Mouse (Mus musculus) embryonic facial prominence, embryonic 10.5 days (tissue): Measurements from ENCODE around the gene Siglecg. TPM values are rescaled to one million over a fixed set of nuclear protein-coding genes. Genes with fewer than 3 reads are reported as not detected.

Experiments
- DNase-seq: peaks from one replicate; pipeline ENCODE4 v3.0.0-alpha.2; 2017; ENCODE audit warnings: low spot score
- H3K27ac ChIP-seq: fragments of 300-500 bp; sonication (generic); replicated peaks from 2 replicates; pipeline ENCODE4 v1.5.1; 2016; ENCODE audit warnings: mild to moderate bottlenecking
- H3K27me3 ChIP-seq: fragments of 300-500 bp; sonication (generic); replicated peaks from 2 replicates; pipeline ENCODE4 v1.6.1; 2016; ENCODE audit warnings: low read depth, mild to moderate bottlenecking; ENCODE audit not compliant: poor library complexity, severe bottlenecking
- H3K36me3 ChIP-seq: fragments of 300-500 bp; sonication (generic); replicated peaks from 2 replicates; pipeline ENCODE4 v1.6.1; 2016; ENCODE audit warnings: mild to moderate bottlenecking, moderate library complexity
- H3K4me1 ChIP-seq: fragments of 300-500 bp; sonication (generic); 2 replicates; pipeline ENCODE4 v1.6.1; 2016
- H3K4me3 ChIP-seq: fragments of 300-500 bp; sonication (generic); 2 replicates; pipeline ENCODE4 v1.5.1; 2016; ENCODE audit warnings: mild to moderate bottlenecking, moderate library complexity
- H3K9me3 ChIP-seq: fragments of 300-500 bp; sonication (generic); 2 replicates; pipeline ENCODE4 v1.6.1; 2016; ENCODE audit warnings: mild to moderate bottlenecking
- WGBS: fragments of 180-500 bp; shearing (Covaris S2); methylation state at CpG from one replicate; pipeline ENCODE4 v1.1.7; 2016; 5-methylcytosine and 5-hydroxymethylcytosine counted together
- polyA plus RNA-seq: library from polyadenylated mRNA; unstranded; fragments of >200 nt; fragmentation: Nextera tagmentation; extraction: Ambion mirVana; gene quantifications from 2 replicates; pipeline ENCODE4 v1.2.1, GENCODE M21; 2016

Gene Siglecg
- polyA plus RNA-seq, 1 experiment from 2014 or later, result 0.16 TPM

DNA sequence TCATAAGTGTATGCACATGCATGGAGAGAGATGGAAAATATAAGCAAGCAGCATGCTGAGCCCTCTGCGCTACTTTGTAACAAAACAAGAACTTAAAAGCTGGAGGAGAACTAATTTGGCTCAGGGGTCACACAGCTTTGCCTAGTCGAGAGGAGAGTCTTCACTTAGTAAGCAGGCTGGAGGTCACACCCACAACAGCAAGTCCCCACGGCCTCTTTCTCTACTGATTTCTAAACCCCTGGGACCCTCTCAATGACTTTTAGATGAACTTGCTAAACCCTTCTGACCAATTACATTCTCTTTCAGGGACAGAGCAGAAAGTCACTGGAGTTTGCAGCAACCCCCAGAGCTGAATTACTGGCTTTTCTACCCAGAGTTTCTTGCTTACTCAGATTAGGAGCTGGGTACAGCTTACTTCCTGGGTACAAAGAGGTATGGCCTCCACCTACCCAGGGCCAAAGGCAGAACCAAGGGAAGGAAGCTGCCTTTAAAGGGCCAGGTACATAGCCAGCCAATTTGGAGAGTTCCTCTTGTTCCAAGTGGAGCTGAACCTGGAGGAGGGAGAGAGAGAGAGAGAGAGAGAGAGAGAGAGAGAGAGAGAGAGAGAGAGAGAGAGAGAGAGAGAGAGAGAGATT is 16.1 kb downstream of the Siglecg start:
- DNase-seq, result no peak
- H3K27ac ChIP-seq, result no peak overlapping the region
- H3K36me3 ChIP-seq, result no peaks in the 10 kb centered on the region
- H3K27me3 ChIP-seq, result no peaks in the 10 kb centered on the region
- WGBS, result 66% methylated on average over 3 of the region's 3 CpGs
- H3K9me3 ChIP-seq, result no peaks in the 10 kb centered on the region
- 0 out of 2 replicates have a peak, but pooled peaks cover 7% of the 10 kb centered on the region for H3K4me1 ChIP-seq
- H3K4me3 ChIP-seq, result no peak overlapping the region

DNA sequence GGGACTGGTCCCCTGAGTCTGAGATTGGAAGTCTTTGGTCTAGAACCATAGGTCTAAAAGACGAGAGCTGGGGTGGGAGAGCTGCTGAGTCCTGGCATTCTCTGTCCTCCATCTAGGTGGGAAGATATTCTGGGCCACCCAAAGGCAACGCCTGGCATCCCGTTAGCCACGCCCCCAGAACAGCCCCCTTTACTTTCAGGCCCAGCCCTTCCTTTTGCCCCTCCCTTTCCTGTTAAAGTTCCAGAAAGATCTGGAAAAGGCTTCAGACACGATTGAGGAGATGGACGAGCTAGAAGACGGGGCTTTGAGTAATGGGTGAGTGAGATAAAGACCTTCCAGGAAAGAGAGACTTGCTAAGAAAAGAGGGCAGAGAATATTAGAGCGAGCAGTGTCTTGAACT is 19.4 kb downstream of the Siglecg start, which contains the start of gene Lim2:
TSS of gene Lim2 (plus strand) at position 265 of the 400 bp plus-strand sequence.
- Histone ChIP-seq H3K27ac (no peak within 1 kb of the TSS), H3K9me3 (no peaks in the 10 kb centered on the region), H3K27me3 (no peaks in the 10 kb centered on the region), H3K4me1 (0 out of 2 replicates have a peak, but pooled peaks cover 7% of the 10 kb centered on the region), H3K36me3 (no peaks in the 10 kb centered on the region), H3K4me3 (no peak within 1 kb of the TSS)
- DNase-seq, result no peak
- 83% methylated on average over 8 of the region's 8 CpGs for WGBS

DNA sequence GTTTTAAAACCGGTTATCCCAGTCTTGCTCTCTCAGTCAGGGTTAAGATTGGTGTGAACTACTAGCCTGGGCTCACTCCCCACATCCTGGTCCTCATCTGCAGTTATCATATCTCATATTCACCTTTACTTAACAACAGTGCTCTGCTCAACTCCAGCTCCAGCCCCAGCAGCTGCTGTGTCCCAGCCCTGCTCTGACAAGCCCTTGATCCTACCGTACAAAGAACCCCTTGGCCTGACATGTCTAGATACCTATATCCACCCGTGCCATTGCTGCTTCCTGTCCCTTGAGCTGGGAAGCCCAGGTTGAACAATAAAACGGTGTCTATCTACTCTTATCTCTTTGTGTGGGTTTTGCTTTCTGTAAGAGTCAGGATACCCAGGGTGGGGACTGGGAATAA is 21.5 kb downstream of the Siglecg start:
- H3K27me3 ChIP-seq, result no peaks in the 10 kb centered on the region
- H3K36me3 ChIP-seq, result no peaks in the 10 kb centered on the region
- 58% methylated on average over 4 of the region's 4 CpGs for WGBS
- no peak overlapping the region for H3K4me3 ChIP-seq
- no peaks in the 10 kb centered on the region for H3K9me3 ChIP-seq
- H3K4me1 ChIP-seq, result no peaks in the 10 kb centered on the region
- H3K27ac ChIP-seq, result no peak overlapping the region
- DNase-seq, result no peak

DNA sequence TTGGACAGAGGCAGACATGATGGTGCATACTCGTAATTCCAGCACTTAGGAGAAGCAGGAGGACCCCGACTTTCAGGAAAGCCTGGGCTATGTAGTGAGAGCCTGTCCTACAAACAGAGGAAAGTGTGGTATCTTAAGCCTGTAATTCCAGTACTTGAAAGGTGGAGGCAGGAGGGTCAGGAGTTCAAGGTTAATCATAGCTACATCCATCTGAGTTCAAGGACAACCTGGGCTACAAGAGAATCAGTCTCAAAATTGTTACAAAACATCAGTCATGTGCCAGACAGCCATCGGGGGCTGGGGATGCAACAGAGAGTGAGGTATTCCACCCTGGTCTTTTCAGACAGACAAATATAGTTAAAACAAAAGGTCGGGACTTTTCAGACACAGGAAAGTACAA is 24.9 kb downstream of the Siglecg start:
- no peaks in the 10 kb centered on the region for H3K36me3 ChIP-seq
- H3K4me1 ChIP-seq, result no peaks in the 10 kb centered on the region
- H3K27ac ChIP-seq, result no peak overlapping the region
- WGBS, result 82% methylated on average over 4 of the region's 4 CpGs
- no peaks in the 10 kb centered on the region for H3K9me3 ChIP-seq
- H3K27me3 ChIP-seq, result no peaks in the 10 kb centered on the region
- no peak overlapping the region for H3K4me3 ChIP-seq
- DNase-seq, result no peak

- 93% methylated on average over 5 of the region's 5 CpGs for WGBS
- H3K27me3 ChIP-seq, result no peaks in the 10 kb centered on the region
- H3K9me3 ChIP-seq, result no peaks in the 10 kb centered on the region
- no peak overlapping the region for H3K4me3 ChIP-seq
- no peaks in the 10 kb centered on the region for H3K36me3 ChIP-seq
- no peak overlapping the region for H3K27ac ChIP-seq
- no peaks in the 10 kb centered on the region for H3K4me1 ChIP-seq
- no peak for DNase-seq
Observed at GRCm38 (mm10) chr7:43434676-43435075, 26.7 kb downstream of the Siglecg start.

DNA sequence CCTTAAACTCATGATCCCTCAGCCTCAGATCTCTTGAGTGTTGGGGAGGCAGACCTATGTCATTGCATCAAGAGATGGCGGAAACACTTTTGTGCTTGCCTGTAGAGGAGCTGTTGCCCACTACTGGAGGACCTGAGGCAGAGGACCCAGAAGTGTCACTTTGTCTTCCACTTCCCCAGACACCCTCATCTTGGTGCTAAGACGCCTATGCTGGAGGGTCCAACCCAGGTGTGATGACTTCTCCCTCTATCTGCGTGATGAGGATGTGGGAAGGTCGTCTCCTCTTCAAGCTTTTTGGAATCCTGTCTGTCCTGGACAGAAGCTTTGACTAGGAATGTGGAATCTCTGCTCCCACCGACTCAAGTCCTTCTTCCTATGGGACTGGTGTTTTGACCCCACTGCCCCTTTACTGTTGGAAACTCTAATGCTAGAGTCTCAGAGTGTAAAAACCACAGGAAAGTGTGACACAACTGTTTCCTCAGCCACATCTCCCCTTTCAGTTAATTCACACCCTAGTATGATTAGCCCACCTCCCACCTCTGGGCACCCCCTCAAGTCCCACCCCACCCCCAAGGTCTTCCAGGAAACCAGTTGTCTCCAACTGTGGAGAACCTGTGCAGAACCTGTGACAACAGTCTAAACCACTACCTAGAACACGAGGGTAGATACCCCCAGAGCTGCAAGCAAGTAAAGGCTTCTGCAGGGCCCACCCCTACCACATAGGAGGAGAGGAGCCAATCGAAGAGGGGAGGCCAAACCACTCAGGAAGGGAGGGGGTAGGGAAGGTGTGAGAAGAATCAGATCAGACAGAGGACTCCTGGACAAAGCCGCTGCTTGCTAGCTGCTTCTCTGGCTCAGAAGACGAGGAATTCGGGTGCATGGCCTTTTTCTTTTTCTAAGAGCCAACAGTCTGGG is 28.6 kb downstream of the Siglecg start, which contains the start of gene Nkg7:
TSS of gene Nkg7 (plus strand) at position 733 of the 915 bp plus-strand sequence.
- Histone ChIP-seq H3K36me3 (no peaks in the 10 kb centered on the region), H3K4me1 (no peaks in the 10 kb centered on the region), H3K9me3 (no peaks in the 10 kb centered on the region), H3K27me3 (no peaks in the 10 kb centered on the region), H3K4me3 (no peak within 1 kb of the TSS), H3K27ac (no peak within 1 kb of the TSS)
- DNase-seq, result no peak
- WGBS, result 82% methylated on average over 10 of the region's 10 CpGs

GRCm38 (mm10) chr7:43438611-43439010 is 30.6 kb downstream of the Siglecg start:
- H3K27ac ChIP-seq, result no peak overlapping the region
- H3K4me3 ChIP-seq, result no peak overlapping the region
- DNase-seq, result no peak
- peaks cover 8% of the 10 kb centered on the region for H3K4me1 ChIP-seq
- H3K27me3 ChIP-seq, result no peaks in the 10 kb centered on the region
- H3K9me3 ChIP-seq, result no peaks in the 10 kb centered on the region
- WGBS, result 83% methylated on average over 4 of the region's 4 CpGs
- no peaks in the 10 kb centered on the region for H3K36me3 ChIP-seq

- Histone ChIP-seq H3K36me3 (no peaks in the 10 kb centered on the region), H3K4me1 (peaks cover 19% of the 10 kb centered on the region), H3K27ac (no peak within 1 kb of the TSS), H3K27me3 (no peaks in the 10 kb centered on the region), H3K9me3 (no peaks in the 10 kb centered on the region), H3K4me3 (no peak within 1 kb of the TSS)
- 83% methylated on average over 6 of the region's 6 CpGs for WGBS
- no peak for DNase-seq
Observed at GRCm38 (mm10) chr7:43440482-43440881, 32.5 kb downstream of the Siglecg start, which contains the start of gene Cldnd2. Gene Cldnd2 (plus strand): TSS chr7:43440782.

- H3K36me3 ChIP-seq, result no peaks in the 10 kb centered on the region
- H3K9me3 ChIP-seq, result no peaks in the 10 kb centered on the region
- no peaks in the 10 kb centered on the region for H3K27me3 ChIP-seq
- peaks cover 19% of the 10 kb centered on the region for H3K4me1 ChIP-seq
- no peak overlapping the region for H3K27ac ChIP-seq
- 74% methylated on average over 3 of the region's 3 CpGs for WGBS
- no peak for DNase-seq
- H3K4me3 ChIP-seq, result no peak overlapping the region
Observed at GRCm38 (mm10) chr7:43441071-43441470, 33.1 kb downstream of the Siglecg start.

DNA sequence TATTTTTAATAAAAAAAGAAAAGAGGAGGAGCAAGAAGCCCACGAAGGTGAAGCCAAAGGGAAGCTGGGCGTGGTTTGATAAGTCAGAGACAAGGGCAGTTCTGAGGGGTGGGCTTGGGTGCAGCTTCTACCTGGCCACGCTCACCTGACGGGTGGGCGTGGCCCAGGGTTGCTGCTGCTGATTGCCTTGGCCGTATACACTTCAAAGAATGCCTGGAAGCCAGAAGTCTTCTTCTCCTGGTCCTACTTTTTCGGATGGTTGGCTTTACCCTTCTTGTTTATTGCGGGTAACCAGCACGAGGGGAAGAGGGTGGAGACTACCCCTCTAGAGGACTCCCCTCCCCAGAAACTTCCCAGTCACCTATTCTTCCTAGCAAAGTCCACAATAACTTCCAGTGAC is 34.7 kb downstream of the Siglecg start:
- DNase-seq, result peak; percentile 13
- Histone ChIP-seq H3K4me1 (peaks cover 19% of the 10 kb centered on the region), H3K36me3 (no peaks in the 10 kb centered on the region), H3K27ac (peak overlapping the region; percentile 89), H3K27me3 (no peaks in the 10 kb centered on the region), H3K4me3 (peak overlapping the region; percentile 69), H3K9me3 (no peaks in the 10 kb centered on the region)
- 9% methylated on average over 9 of the region's 9 CpGs for WGBS

- peaks cover 19% of the 10 kb centered on the region for H3K4me1 ChIP-seq
- peak overlapping the region; percentile 89 for H3K27ac ChIP-seq
- H3K9me3 ChIP-seq, result no peaks in the 10 kb centered on the region
- H3K27me3 ChIP-seq, result no peaks in the 10 kb centered on the region
- under 1% methylated on average over 36 of the region's 36 CpGs for WGBS
- no peaks in the 10 kb centered on the region for H3K36me3 ChIP-seq
- DNase-seq, result peak; percentile 78
- H3K4me3 ChIP-seq, result peak overlapping the region; percentile 69
Observed at GRCm38 (mm10) chr7:43443126-43443916, 35.3 kb downstream of the Siglecg start.

DNA sequence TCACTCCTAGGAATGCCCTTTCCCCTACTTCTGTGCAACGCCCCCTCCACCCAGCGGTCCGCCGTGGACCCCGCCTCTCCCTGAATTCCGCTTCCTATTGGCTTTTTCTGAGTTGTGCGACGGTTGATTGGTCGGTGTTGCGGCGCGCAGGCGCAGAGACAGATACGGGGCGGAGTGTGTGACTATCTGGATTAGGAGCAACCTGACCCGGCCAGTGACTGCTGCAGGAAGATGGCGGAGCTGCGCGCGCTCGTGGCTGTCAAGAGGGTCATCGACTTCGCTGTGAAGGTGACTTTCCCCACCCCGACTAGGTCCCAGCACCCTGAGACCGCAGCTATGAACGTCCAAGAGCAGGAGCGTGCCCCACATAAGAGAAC is 35.9 kb downstream of the Siglecg start, which contains the start of the genes Etfb and Gm45233:
TSS of gene Etfb (plus strand) at position 167 of the 377 bp plus-strand sequence.
TSS of gene Gm45233 (plus strand) at position 212 of the 377 bp plus-strand sequence.
- peak; percentile 96 for DNase-seq
- Histone ChIP-seq H3K27ac (peak within 1 kb of the TSS; percentile 89), H3K4me1 (peaks cover 19% of the 10 kb centered on the region), H3K9me3 (no peaks in the 10 kb centered on the region), H3K4me3 (peak within 1 kb of the TSS; percentile 69), H3K36me3 (no peaks in the 10 kb centered on the region), H3K27me3 (no peaks in the 10 kb centered on the region)
- under 1% methylated on average over 27 of the region's 27 CpGs for WGBS
